Mouse (Mus musculus) cerebellum, adult 2 months (tissue): ENCODE data around the gene Tbx1.

Experiments used
- CTCF ChIP-seq: fragments of 200-500 bp; IDR thresholded peaks from 2 replicates; pipeline ENCODE4 v1.5.1; 2011; ENCODE audit warnings: low read depth, mild to moderate bottlenecking, control low read depth, low read length, moderate library complexity, borderline replicate concordance; ENCODE audit not compliant: insufficient read depth
- POLR2A ChIP-seq: fragments of 200-500 bp; IDR thresholded peaks from 2 replicates; pipeline ENCODE4 v1.6.1; 2011; ENCODE audit warnings: low read length, control low read depth, borderline replicate concordance; ENCODE audit not compliant: insufficient read depth

- TF ChIP-seq CTCF (no peak), POLR2A (no peak)
Measured at GRCm38 (mm10) chr16:18543151-18543829, 47.2 kb downstream of the Tbx1 start.
